Mouse (Mus musculus) cerebellum, adult (tissue): ENCODE results near the gene A4galt.

Experiments used
- ATAC-seq: cut with Nextera tagmentation; 2 replicates; pipeline ENCODE4 v1.9.2; 2017; ENCODE audit warnings: mild to moderate bottlenecking, moderate library complexity, mixed read lengths; ENCODE audit not compliant: insufficient number of reproducible peaks, low FRiP score, low TSS enrichment

Gene A4galt

DNA sequence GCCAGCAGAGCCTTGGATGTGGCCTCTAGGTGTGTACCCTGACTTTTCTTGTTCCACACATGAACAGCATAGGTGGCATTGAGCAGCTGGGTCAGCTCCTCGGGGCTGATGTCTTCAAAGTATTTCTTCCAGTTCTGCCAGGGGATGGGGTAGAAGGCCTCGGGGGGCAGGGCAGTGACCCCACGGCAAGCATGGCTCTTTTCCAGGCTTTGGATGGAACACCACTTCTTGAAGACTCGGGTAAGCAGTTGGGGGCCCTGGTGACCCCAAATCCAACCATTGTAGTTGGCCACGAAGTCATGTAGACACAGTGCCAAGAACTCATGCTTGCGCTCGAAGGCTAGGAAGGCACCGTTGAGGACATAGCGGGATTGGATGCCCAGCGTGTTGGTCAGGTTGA, 24.0 kb downstream of the A4galt start:
- ATAC-seq: no peak

DNA sequence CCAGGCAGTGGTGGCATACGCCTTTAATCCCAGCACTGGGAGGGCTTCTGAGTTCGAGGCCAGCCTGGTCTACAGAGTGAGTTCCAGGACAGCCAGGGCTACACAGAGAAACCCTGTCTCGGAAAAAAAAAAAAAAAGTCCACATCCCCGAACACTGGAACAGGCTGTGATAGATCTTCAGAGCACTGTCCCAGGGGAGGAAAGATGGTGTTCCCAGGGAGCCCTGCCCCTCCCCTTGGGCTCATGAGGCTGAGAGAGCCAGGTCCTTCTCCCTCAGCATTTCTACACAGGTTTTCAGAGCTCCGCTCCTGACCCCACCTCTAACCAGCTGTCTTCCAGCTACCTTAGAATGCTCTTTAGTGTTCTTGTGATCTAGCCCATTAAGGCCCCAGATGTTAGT, 24.7 kb downstream of the A4galt start:
- ATAC-seq: no peak

DNA sequence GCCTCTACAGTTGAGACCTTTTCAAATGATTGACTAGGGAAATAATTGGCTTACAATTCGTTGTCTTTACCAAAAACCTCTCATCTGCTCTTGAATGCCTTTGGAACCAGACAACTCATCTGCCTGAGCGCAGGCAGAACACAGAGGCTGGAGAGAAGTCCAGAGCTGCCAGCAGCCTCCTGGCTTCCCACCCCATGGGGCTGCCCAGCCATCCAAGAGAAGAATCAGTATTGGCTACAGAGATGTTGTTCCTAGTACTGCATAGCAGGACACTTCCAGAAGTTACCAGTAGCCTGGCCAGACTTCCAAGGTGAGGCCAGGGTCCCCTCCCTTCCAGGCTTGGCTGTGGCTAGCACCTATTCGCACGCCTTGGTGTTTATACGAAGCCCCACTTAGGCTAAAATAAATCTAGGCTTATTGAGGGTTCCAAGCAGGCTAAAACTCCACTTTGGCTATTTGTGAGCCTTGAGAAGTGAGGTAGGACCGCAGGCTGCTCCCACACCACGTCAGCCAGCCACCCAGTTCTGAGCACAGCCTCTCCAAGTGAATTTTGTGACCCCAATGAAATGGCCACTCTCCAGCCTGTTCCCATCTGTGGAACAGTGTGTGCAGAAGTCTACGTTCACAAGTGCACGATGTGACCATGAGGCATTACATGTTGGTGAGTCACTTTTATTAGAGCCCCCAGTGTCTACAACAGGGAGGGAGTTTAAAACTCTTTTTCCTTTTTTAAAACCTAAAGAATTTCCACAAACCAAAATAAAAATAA, 25.3 kb downstream of the A4galt start:
- no peak for ATAC-seq

DNA sequence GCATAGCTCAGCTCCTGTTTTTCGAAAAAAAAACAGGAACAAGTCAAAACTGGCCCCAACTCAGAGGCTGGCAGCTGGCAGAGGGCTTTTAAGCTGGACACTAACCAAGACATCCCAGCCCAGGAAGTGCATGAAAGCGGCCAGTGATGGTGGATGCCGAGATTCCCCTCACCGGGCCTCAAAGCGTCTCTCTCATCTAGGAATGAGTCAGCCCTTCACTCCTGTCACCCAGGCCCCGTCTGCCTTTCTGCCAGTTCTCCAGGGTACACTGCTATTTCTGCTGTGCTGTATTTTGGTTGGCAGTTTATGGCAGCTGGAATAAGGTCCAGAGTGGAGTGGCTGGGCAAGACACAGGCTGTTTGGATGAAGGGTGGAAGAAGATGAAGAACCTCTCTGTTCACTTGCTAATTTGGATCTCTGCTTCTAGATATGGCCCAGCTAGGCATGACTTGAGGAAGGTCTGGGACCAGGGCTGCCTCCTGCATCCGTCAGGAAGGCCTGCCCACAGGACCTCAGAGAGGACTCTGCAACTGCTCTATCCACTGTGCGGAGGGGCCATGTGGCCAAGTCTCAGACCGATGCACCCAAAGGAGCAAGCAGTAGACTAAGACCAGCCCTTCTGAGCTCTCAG, 27.3 kb downstream of the A4galt start:
- ATAC-seq: no peak

DNA sequence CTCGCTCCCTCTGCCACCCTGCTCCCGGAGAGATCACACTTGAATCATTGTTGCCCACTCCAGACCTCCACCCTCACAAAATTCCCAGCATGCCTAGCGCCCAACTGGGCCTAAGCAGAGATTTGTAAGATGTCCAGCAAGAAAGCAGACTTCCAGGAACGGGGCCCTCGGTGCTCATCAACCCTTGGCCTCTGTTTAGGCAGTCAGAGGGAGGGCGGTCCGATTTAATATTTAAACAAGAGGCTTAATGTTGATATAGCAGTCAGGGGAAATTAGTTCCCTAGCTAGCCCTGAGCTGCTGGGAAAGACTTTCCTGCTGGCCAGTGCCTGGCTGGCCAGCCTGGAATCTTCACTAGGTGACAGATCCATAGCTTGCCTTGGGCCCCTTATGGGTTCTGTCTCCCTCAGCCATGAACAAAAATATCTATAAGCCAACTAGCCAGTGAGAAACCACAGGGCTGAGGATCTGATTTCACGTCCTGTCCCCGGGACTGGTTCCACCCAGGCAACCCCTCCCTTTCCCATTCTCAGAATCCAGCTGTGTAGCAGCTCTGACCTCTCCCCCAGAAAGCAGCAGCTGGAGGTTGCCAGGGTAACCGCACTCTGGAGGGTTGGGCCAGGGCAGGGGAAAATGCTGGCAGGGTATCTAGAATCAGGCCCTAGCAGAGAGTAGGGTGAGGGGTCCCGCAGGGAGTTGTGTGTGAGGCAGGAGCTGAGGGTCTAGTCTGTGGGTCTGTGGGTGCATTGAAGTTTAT, 28.2 kb downstream of the A4galt start:
- no peak for ATAC-seq

DNA sequence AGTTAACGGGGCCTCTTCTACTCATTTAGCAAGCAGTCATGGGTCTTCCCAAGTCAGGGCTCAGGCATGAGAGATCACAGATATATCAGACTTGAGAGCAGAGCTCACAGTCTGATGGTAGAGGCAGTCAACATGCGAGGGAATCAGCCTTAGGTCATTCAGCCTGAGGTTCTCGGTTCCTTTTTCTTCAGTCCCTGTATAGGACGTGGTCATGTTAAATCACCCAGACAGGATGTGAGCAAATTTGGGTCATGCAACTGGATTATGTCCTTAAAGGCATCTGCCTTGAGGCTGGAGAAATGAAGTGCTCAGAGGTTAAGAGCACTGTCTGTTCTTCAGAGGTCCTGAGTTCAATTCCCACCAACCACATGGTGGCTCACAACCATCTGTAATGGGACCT, 29.9 kb downstream of the A4galt start:
- ATAC-seq: no peak

DNA sequence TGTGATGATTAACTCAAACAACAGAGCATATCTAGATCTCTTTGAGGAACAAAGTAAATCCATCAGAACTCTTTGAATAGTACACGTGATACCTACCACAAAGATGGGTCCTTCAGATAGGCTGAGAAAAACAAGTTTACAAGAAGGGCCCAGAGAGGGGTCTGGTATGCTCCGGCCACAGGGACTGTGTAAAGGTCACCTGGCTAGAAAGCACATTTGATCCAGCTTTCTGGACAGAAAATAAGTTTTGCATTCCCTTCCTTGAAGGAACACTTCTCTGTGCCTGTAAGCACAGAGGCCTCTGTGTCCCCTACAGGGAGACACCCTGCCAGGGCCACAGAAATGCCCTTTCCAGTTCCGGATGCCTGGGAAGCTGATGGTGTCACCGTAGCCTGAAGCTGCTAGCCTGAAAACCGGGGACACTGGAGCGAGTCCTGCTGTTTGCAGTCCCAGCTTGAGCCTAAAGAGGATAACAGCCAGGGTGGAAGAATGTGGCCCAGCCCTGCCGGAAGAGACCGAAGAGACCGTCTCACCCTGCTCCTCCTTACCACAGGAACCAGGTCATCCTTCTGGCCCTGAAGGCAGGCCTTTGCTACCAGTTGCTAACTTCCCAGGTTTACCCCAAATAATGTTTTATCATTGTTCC, 31.1 kb downstream of the A4galt start:
- ATAC-seq: no peak

DNA sequence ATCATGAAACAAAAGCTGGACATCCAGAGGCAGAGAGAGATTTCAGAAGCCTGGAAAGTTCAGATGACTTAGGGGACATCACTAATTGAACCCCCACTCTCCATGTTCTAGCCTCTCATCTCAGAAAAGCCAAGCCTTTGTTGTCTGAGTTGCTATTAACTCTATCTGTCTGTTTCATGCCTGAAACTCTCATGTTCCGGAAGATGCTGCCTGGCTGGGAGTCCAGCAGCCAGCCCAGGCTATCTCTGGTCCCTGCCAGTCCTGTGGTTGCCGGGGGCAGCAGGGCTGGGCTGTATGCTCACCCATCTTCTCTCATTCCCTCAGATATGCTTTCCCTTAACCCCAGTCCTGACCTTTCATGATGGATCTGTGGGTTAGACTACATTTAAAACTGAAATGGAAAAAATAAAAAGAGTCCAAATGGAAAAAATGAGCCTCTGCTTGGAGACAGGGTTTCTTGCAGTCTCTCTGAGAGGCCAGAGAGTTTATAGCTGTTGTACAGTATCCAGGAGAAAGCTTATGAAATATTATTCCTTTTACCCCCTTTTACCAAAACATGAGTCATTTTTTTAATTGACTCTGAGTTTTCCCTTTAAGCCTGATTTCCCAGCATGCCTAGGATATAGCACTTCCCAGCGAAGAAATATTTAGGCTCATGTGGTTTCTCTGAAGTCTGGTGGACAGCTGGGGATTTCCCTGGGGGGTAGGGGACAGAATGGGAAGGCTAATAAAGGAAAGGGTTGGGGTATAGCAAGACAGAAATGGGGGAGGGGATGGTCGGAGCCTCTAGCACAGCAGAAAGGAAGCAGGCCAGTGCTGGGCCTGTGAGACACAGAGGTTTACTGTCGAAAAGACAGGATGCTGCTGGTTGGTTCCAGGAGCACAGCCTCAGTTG, 36.0 kb downstream of the A4galt start:
- ATAC-seq: no peak

DNA sequence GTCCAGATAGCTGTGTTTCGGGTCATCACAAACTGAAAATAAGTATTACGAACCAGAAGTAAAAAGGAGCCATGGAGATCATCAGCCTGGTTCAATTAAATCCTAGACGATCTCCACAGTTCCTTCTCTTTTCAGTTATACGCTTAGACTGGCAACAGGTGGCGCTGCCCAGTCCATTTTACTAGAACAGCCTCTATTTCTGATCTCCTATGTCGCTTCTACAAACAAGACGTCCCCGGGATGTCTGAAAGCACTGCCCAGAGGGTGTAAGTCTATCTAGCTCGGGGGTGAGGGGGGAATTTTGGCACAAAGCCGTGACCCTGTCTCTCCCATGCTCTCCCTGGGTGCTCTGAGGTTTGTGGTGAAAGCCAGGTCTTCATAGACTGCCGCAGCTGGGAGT, 41.3 kb downstream of the A4galt start:
- no peak for ATAC-seq

DNA sequence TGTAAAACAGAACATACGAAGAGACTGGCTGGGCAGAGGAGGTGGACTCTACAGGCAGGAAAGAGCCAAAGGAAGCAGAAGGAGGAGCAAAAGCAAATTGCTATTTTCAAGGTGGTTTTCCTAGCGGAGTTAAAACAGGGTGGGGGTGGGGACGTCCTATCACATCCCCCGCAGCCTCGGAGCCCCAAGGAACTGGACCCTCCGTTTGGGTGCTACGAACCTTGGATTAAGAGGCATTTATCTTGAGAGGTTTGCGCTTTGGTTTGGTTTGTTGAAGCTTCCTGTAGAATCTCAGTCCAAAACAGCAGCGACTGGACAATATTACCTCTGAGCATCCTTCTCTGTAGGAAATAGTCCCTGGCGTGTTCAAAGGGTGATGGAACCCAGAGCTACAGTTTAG, 41.9 kb downstream of the A4galt start:
- no peak for ATAC-seq

DNA sequence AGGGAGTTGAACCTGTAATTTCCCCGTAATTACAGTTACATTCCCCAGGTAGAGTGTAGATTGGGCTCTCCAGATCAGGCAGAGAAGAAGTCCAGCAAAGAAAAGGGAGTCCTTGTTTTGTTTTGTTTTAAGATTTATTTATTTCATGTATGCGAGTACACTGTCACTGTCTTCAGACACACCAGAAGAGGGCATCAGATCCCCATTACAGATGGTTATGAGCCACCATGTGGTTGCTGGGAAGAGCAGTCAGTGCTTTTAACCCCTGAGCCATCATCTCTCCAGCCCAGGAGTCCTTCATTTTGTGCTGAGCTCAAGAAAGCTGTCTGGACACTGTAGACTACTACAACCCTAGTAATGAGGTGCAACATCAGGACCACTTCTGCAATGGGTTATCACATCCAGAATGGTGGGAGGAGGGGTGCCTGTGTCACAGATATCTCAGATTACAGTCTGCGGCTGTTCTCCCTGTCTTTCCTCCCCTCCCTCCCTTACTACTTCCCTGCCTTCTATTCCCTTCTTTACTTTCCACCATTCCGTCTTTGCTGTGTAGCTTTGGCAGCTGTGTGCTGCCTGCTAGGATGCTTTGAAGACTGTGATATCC, 42.4 kb downstream of the A4galt start:
- ATAC-seq: no peak

DNA sequence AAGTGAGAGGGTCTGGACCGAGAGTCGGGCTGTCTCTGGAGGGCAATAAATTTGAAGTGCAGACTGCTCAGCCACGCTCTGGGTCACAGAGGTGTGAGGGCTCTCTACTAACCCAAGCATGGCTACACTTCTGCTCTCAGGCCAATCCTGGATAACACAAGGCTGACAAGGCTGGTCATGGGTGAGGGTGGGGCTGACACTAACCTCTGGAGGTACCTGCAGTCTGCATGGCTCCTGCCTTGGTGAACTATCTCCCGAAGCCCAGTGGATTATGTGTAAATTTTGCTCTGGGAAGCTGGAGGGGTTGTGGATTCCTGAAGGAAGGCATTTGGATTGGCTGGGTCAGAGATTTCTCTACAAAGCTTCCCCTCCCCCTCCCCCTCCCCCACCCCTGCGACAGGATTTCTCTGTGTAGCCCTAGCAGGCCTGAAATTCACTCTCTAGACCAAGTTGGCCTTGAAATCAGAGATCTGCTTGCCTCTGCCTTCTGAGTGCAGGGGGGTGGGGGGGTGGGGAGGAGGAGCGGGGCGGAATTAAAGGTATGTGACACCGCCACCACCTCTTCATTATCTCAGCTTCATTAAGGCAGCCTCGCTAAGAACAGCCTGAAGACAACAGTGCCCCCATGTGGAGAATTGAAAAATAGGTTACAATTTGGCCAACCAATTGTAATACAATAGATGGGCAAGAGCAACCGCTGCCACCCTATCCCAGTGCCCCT, 46.7 kb downstream of the A4galt start:
- peak; percentile 68; the same call in 1 of the 2 replicates for ATAC-seq

DNA sequence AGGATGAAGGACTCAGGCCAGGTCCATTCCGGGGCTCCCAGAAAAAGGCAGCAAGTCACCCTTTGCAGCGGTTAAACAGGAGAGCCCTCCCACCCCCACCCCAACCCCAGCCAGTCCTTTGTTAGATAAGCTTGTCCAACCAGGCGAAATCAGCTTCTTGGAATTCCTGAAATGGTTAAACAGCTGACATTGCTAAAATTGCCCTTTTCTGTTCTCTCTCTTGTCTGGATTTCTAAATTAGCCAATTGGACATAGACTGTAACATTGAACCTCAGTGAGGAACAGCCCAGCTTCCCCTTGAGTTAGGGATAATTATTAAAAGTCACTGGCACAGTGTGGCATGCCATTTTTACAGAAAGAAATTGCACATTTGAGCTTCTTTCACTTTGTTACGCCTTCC, 49.2 kb downstream of the A4galt start:
- ATAC-seq: no peak

DNA sequence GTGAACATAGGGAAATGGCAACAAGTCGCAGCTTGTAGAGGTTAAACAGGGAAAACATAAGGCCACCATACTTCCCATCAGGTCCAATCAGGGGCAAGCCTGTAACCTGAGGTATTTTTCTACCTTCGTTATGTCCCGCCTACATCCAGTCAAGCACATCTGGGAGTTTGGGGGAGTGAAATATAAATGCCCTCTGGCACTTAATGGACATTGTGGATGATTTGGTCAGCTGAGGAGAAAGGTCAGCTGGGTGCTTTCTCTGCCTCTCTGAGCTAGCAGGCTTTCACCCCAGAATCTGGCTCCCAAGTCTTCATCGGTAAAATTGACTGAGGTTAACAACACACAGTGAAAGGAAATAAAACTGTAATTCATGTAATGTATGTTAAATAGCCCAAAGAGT, 58.2 kb downstream of the A4galt start:
- ATAC-seq: no peak

DNA sequence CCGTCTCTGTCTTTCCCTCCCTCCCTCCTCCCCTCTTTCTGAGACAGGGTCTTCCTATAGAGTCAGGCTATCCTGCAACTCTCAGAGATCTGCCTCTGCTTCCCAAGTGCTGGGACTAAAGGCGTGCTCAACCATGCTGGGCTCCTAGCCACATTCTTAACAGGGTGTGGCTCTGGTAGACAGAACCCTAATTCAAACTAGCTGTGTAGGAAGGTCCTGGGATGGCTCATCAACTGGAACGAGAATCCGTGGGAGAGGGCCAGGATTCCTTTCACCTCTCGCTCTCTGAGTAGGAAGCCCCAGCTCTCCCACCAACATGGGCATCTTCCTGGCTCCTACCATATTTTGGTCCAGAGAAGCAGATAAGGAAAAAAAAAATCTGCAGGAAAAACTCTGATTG, 69.2 kb downstream of the A4galt start:
- no peak for ATAC-seq

DNA sequence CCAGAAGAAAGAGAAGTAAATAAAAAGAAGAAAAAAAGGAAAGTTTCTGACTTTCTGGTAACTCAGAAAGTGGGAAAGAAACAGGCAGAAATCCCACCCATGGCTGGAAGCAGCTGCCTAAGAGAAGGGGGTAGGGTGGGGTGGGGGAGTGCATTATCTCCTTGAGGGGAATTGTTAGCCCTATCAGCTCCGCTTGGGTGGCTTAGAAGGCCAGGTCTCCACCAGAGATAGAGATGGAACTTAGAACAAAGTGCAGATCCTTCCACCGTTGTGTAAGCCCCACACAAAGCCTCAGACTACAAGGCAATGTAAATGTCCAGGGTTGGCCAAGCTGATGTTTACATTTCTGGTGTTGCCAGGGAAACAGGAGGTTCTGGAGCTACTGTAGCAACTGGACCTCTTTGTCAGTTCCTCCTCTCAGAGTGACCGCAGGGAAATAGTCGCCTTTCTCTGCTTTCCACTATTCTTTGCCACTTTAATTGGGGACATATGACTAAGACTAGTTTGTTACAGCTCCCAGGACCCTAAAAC, 69.7 kb downstream of the A4galt start:
- ATAC-seq: no peak

DNA sequence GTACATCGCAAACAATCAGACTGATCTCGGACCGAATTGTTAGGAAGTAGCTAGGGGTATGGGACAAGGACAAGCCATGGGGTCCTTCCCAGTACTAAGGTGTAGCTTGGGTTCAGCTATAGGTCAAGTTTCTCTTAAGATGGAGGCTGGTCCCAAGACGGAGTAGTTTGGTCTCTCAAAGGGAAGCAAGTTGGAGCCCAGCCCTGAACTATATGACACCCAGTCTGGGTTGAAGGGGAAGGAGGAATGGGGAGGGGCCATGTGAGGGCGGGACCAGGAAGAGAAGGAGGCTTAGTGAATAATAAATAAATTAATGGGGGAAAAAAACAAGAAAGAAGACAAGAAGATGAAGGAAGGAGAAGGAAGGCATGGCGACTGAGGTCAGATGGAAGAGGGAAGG, 71.6 kb downstream of the A4galt start:
- no peak for ATAC-seq
